Mouse (Mus musculus) limb, embryonic 14.5 days (tissue): ENCODE results near the gene Drp2. TPM values are rescaled to one million over a fixed set of nuclear protein-coding genes. Genes with fewer than 3 reads are reported as not detected.

ENCODE experiments used
- ATAC-seq: fragments of 200-750 bp; cut with Nextera tagmentation; 2 replicates; pipeline ENCODE4 v1.8.0; 2017; ENCODE audit warnings: low read depth, moderate number of reproducible peaks, moderate TSS enrichment; ENCODE audit not compliant: low FRiP score
- DNase-seq: peaks from one replicate; pipeline ENCODE4 v3.0.0-alpha.2; 2015; ENCODE audit warnings: low spot score
- H3K27ac ChIP-seq: fragments of 300-500 bp; sonication (generic); replicated peaks from 2 replicates; pipeline ENCODE4 v1.5.1; 2014; ENCODE audit warnings: low read depth, mild to moderate bottlenecking, low read length, moderate library complexity, mixed read lengths
- H3K27me3 ChIP-seq: fragments of 300-500 bp; sonication (generic); 2 replicates; pipeline ENCODE4 v1.6.1; 2014; ENCODE audit warnings: low read length, mixed read lengths; ENCODE audit not compliant: control insufficient read depth, insufficient read depth
- H3K36me3 ChIP-seq: fragments of 300-500 bp; sonication (generic); 2 replicates; pipeline ENCODE4 v1.6.1; 2014; ENCODE audit warnings: mild to moderate bottlenecking, low read length, moderate library complexity, mixed read lengths; ENCODE audit not compliant: control insufficient read depth, insufficient read depth
- H3K4me1 ChIP-seq: fragments of 300-500 bp; sonication (generic); 2 replicates; pipeline ENCODE4 v1.6.1; 2014; ENCODE audit warnings: antibody characterized with exemption, low read length, mixed read lengths; ENCODE audit not compliant: control insufficient read depth, insufficient read depth
- H3K4me2 ChIP-seq: fragments of 300-500 bp; sonication (generic); replicated peaks from 2 replicates; pipeline ENCODE4 v1.6.1; 2014; ENCODE audit warnings: low read depth, mild to moderate bottlenecking, low read length, moderate library complexity; ENCODE audit not compliant: severe bottlenecking
- H3K4me3 ChIP-seq: fragments of 300-500 bp; sonication (generic); replicated peaks from 2 replicates; pipeline ENCODE4 v1.5.1; 2014; ENCODE audit warnings: low read length
- H3K9ac ChIP-seq: fragments of 300-500 bp; sonication (generic); 2 replicates; pipeline ENCODE4 v1.6.1; 2014; ENCODE audit warnings: mild to moderate bottlenecking, low read depth, low read length, moderate library complexity; ENCODE audit not compliant: severe bottlenecking
- H3K9me3 ChIP-seq: fragments of 300-500 bp; sonication (generic); 2 replicates; pipeline ENCODE4 v1.6.1; 2016; ENCODE audit warnings: low read length; ENCODE audit not compliant: control insufficient read depth
- POLR2A ChIP-seq: fragments of 200-500 bp; IDR thresholded peaks from 2 replicates; pipeline ENCODE4 v1.8.0; 2012; ENCODE audit warnings: inconsistent platforms, mild to moderate bottlenecking, moderate library complexity, borderline replicate concordance; ENCODE audit not compliant: insufficient read depth, insufficient read length; ENCODE audit errors: extremely low read depth
- WGBS: fragments of 180-500 bp; shearing (Covaris S2); extraction: QIAGEN DNeasy Blood & Tissue Kit; methylation state at CpG from one replicate; pipeline ENCODE4 v1.1.7; 2014; 5-methylcytosine and 5-hydroxymethylcytosine counted together
- polyA plus RNA-seq, 2 experiments: library from polyadenylated mRNA; depleted of rRNA in 1 of 2; stranded (reverse) in 1 of 2; unstranded in 1 of 2; fragments of >200 nt; fragmentation: Nextera tagmentation in 1 of 2; extraction: Ambion mirVana in 1 of 2; gene quantifications; 2 replicates each; pipeline versions ENCODE4 v1.2.1 to v1.2.3; 2012 to 2014

The Drp2 gene
- polyA plus RNA-seq, 2 experiments = 3.2 to 11.3 TPM

DNA sequence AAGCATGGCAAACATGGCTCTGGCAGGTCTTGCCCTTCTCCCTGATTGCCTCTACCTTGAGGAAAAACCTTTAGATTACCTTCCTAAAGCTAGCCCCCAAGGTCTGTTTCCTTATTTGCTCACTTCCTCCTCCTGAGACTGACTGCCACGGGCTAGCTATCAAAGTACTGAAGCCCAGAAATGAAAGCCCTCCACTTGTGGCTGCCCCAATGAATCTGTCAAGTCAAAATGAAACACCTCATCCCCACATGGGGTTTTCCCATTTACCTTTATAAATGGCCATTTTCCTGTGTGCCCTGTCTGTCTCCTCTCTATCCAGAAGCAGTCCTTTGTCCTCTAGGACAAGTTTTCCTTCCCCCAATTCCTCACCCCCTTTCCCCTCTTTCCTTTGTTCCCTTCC lies 30.2 kb upstream of the Drp2 start:
- 35% methylated on average over 1 of the region's 1 CpGs for WGBS
- Histone ChIP-seq H3K4me1 (no peaks in the 10 kb centered on the region), H3K4me2 (no peak overlapping the region), H3K9ac (no peak overlapping the region), H3K27me3 (no peaks in the 10 kb centered on the region), H3K9me3 (no peaks in the 10 kb centered on the region), H3K27ac (no peak overlapping the region), H3K36me3 (no peaks in the 10 kb centered on the region), H3K4me3 (no peak overlapping the region)
- no peak for TF ChIP-seq POLR2A
- no peak for ATAC-seq
- no peak for DNase-seq

DNA sequence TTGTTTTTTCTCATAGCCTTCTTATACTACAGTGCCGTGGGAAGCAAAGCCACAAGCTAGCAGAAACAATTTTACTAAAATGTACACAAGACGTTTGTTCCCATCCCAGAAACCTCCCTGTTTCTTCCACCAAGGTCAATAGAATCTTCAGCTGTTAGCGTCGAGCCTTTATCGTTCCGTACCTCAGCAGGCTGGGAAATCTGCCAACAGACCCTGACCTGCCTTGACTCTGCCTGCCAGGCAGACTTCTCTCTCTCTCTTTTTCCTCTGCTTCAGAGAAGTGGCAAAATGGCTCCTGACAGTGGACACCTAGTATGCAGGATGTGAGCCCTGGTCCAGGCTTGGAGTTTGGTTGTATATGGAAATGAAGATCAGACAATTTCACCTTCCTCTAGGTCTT lies 19.5 kb upstream of the Drp2 start:
- no peak overlapping the region for H3K9ac ChIP-seq
- no peak for DNase-seq
- H3K4me2 ChIP-seq = no peak overlapping the region

DNA sequence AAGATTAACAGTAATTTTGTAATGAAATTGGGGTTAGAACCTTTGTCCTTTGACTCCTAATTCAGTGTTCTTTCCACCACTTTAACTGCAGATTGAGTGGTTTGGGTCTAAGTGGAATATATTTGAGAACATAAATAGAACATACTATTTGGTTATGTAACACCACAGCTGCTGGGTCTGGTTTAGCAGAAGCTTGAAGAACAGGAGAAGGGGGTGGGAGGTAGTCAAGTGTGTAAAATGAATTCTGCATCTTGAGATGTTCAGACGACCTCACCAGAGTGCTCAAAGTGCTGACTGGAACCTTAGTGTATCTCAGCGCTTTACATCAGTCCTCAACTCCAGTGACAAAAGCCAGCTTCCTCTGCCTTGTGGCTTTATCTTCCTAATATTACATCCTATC lies 5.4 kb upstream of the Drp2 start:
- no peaks in the 10 kb centered on the region for H3K27me3 ChIP-seq
- DNase-seq = no peak

More for the DNA sequence above, 19.5 kb upstream of the Drp2 start:
- no peaks in the 10 kb centered on the region for H3K27me3 ChIP-seq
- ATAC-seq = no peak
- H3K36me3 ChIP-seq = no peaks in the 10 kb centered on the region
- WGBS = 82% methylated on average over 6 of the region's 6 CpGs
- no peak overlapping the region for H3K27ac ChIP-seq
- no peak overlapping the region for H3K4me3 ChIP-seq
- H3K9me3 ChIP-seq = no peaks in the 10 kb centered on the region
- no peaks in the 10 kb centered on the region for H3K4me1 ChIP-seq
- TF ChIP-seq POLR2A = no peak

DNA sequence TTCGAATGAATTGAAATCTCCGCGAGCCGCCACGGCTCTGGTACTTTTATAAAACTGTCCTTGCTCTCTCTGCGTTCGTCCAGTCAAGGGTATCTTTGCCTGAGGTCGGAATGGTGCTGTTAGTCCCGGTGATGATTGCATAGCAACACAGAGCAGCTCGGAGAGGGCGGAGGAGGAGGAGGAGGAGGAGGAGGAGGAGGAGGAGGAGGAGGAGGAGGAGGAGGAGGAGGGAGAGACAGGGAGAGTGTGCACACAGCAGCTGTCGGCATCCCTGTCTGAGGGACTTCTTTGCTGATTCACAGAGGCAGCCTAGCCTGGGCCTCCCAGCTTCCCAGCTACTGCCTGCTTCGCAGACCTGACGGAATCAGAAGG lies 219 bp downstream of the Drp2 start:
- Histone ChIP-seq H3K4me1 (no peaks in the 10 kb centered on the region), H3K9me3 (no peaks in the 10 kb centered on the region), H3K9ac (peak overlapping the region; percentile 41), H3K27ac (no peak overlapping the region), H3K4me2 (peak overlapping the region; percentile 45), H3K27me3 (no peaks in the 10 kb centered on the region), H3K4me3 (peak overlapping the region; percentile 33), H3K36me3 (no peaks in the 10 kb centered on the region)
- 33% methylated on average over 12 of the region's 14 CpGs for WGBS
- no peak for ATAC-seq
- no peak for DNase-seq
- no peak for TF ChIP-seq POLR2A

More for the DNA sequence above, 5.4 kb upstream of the Drp2 start:
- no peak overlapping the region for H3K9ac ChIP-seq
- no peaks in the 10 kb centered on the region for H3K9me3 ChIP-seq
- no peak overlapping the region for H3K4me3 ChIP-seq
- TF ChIP-seq POLR2A = no peak
- no peak for ATAC-seq
- no peaks in the 10 kb centered on the region for H3K36me3 ChIP-seq
- H3K4me2 ChIP-seq = no peak overlapping the region
- 70% methylated on average over 2 of the region's 2 CpGs for WGBS
- H3K27ac ChIP-seq = no peak overlapping the region
- no peaks in the 10 kb centered on the region for H3K4me1 ChIP-seq

DNA sequence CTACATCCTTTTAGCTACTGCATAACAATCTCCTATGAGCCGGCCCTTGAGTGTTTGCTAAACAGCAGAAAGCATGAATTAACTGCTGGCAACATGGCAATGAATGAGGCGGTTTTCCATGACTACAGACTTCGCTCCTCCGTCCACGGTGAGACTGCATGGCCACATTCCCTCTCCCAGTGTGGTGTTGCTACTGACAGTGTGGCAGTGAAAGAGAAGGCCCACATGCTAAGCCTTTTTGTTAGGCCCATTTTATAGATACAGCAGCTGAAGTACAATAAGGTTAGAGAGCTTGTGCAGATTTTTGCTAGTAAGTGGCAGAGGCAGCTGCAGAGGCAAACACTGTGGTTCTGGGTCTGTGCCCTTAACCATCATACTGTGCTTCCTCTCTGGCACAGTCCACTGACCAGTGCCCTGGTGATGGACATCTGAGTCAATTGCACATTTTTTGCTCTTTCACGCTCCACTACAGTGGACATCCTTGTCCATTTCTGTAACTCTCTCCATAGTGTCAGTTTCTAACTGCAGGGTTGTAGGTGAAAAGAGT lies 5.1 kb downstream of the Drp2 start:
- Histone ChIP-seq H3K4me2 (no peak overlapping the region), H3K36me3 (no peaks in the 10 kb centered on the region), H3K9me3 (no peaks in the 10 kb centered on the region), H3K4me3 (no peak overlapping the region), H3K4me1 (no peaks in the 10 kb centered on the region), H3K27me3 (no peaks in the 10 kb centered on the region), H3K27ac (no peak overlapping the region), H3K9ac (no peak overlapping the region)
- ATAC-seq = no peak
- DNase-seq = no peak
- no peak for TF ChIP-seq POLR2A
- 85% methylated on average over 6 of the region's 6 CpGs for WGBS

- Histone ChIP-seq H3K4me1 (no peaks in the 10 kb centered on the region), H3K27me3 (no peaks in the 10 kb centered on the region), H3K4me3 (no peak overlapping the region), H3K4me2 (no peak overlapping the region), H3K27ac (no peak overlapping the region), H3K9ac (no peak overlapping the region), H3K36me3 (no peaks in the 10 kb centered on the region), H3K9me3 (no peaks in the 10 kb centered on the region)
- no peak for TF ChIP-seq POLR2A
- DNase-seq = no peak
- 76% methylated on average over 1 of the region's 1 CpGs for WGBS
- ATAC-seq = no peak
Measured at GRCm38 (mm10) chrX:134412096-134412495, 7.7 kb downstream of the Drp2 start.
